Mouse (Mus musculus) c-Kit-negative CD71-positive TER-119-positive erythroid progenitor cells, embryonic 14.5 days (primary cell): ENCODE measurements around the gene Tmem110.
A peak's percentile ranks its signal among the peaks of the same experiment; 100 is the strongest.

Source experiments
- DNase-seq: peaks from one replicate; pipeline ENCODE4 v3.0.0-alpha.2; 2013; ENCODE audit warnings: low read depth, low spot score

Tmem110 gene

DNA sequence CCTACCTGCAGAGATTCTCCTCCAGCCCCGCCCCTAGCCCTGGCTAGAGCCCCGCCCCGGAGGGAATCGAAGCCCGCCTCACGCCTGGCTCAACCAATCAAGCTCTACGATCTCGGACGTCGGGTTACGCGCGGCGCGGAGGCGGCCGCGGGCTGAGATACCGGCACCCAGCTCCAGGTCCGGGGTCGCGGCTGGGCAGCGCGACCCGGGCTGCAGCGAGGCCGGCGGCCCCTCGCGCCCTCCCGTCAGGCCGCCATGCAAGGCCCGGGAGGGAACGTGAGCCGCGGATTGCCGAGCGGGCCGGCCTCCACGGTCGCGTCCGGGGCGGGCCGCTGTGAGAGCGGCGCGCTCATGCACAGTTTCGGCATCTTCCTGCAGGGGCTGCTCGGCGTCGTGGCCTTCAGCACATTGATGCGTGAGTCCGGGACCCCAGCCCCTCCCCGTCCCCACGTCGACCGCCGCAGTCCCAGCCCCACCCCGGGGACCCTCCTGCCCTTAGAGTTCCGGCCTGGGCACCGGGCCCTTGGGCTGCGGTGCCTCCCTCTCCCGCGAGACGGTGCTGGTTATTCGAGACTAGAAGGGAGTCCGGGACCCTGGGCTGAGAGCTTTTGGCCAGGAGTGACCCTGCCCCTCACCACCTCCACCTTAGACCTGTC, at the start of gene Tmem110:
TSS of gene Tmem110 (plus strand) at position 115 of the 656 bp plus-strand sequence.
- DNase-seq: peak; percentile 65

DNA sequence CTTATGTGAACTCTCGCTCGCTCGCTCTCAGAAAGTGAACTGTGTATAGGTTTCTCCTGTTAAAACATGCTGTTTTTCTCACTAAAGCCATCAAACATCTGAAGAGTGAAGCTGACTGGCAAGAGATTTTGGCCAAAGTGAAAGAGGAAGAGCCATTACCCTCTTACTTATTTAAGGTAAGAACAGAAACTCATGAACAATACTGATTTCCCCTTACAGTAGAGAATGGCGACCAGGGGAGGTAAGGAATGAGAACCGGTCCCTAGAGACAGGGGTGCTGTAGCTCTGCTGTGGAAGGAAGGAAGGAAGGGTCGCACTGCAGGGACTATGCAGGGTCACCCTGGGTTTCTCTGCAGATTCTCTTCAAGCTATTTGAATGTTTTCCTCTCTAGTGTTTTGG, 40.8 kb upstream of the Tmem110 start:
- DNase-seq: no peak

DNA sequence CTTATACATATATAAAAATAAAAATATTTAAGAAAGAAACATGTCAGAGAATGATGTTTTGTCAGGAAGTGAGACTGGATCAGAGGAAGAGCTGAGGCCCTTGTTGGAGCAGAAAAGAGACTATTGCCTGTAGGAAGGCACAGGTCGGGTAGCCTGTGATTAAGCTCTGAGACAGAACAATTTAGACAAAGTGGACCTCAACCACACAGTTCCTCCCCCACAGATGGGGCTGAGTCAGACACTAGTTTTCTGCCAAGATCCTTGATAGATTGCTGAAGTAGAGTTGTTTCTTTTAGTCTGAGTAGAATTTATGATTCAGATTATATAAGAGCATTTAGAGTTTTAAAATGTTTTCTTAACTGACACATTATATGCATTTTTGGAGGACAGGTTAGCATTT, 35.9 kb upstream of the Tmem110 start:
- DNase-seq: no peak

- no peak for DNase-seq
Measured at GRCm38 (mm10) chr14:30792871-30793270, 32.5 kb upstream of the Tmem110 start.

- no peak for DNase-seq
Measured at GRCm38 (mm10) chr14:30801756-30802155, 23.6 kb upstream of the Tmem110 start.

- no peak for DNase-seq
Measured at GRCm38 (mm10) chr14:30821136-30821535, 4.3 kb upstream of the Tmem110 start.

- DNase-seq: no peak
Measured at GRCm38 (mm10) chr14:30824456-30824995, 864 bp upstream of the Tmem110 start.

- no peak for DNase-seq
Measured at GRCm38 (mm10) chr14:30825021-30825475, 342 bp upstream of the Tmem110 start.

DNA sequence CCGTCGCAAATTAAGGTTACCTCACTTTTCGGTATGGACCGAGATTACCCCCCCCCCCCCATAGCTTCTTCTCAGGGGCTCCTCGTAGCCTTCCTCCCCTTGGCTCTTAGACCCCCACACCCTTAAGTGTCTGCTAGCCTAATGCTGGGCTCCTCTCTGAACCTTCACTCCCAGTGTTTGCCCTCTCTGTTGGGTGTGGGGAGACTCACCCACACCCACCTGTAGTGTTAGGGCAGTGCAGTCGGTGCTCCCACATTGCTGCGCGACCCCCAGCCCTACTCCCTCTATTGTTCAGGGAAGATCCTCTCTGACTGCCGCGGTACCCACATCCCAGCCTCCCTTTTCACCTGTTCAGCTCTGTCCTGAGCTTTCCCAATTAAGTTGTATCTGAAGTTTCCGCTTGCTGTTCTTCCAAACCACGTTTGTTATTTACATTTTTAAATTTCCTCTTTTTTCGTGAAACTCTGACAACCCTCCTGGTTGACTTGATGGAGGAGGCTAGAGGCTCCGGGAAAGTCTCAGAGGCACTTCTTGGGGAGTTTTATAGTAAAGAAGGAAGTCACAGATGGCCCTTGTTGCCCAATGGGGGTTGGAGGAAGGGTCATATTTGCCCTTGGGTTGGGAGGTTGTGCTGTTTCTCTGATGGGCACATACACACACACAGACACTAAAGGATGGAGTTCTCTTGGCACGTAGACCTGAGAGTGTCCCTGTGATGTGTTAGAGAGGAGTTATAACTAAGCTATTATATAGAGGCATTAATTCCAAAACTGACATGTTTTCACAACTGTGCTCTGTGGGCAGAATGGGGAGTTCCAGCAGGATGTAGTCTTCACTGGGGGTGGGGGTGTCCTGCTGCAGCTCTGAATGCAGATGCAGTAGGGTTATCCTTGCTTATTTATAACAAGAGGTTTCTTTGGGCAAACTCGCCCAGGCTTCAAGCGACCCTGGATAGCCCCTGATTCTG, 1.1 kb downstream of the Tmem110 start:
- DNase-seq: no peak

GRCm38 (mm10) chr14:30827480-30827879, 2.1 kb downstream of the Tmem110 start:
- DNase-seq: no peak

DNA sequence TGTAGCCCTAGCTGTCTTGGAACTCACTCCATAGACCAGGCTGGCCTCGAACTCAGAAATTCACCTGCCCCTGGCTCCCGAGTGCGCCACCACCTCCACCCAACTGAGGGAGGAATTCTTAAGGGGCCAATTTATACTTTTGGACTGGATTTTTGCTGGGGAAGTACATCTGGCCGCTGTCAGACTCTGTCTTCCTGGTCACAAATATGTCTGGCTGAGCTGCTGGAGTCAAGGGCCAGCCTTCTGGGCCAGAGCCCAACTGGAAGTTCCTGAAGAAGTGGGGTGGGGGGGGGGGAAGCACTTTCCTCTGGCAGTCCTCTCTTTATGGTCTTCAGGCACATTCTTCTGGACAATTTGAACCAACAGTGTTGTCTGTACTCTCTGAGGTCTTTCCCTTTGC, 2.7 kb downstream of the Tmem110 start:
- no peak for DNase-seq

DNA sequence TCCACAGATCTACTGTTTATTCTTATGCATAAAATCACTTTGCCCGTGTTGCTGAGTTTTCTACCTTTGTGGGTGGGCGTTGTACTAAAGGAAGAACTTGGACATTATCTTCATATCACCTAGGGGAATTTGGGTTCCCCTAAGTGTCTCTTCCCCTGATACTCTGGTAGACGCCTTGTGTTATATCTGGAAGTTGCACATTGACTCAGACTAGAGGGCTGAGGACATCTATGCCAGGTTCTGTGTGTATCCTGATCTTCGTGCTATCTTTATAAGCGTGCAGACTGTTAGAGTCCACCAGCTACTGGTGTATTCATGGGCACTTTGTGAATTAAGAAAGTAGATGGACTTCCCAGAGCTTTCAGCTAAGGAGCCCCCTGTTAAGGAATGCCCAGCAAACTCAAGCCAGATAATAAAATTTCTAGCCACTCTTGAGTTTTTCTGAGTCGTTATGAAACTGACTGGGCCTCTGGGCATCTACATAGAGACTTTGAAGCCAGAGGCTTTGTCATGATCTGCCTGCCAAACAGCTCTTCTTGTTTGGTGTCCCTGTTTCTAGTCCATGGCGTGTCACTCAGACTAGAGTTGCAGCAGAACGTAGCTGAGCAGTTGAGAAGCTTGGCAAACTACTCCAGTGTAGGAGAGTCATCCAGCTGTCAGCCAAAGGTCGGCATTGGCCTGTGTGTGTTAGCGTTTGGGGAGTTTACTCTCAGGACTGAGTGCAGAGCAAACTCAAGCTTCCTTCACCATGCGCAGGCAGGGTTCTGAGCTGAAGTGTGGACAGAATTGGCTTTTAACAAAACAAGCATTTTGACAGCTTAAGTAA, 3.5 kb downstream of the Tmem110 start:
- no peak for DNase-seq

DNA sequence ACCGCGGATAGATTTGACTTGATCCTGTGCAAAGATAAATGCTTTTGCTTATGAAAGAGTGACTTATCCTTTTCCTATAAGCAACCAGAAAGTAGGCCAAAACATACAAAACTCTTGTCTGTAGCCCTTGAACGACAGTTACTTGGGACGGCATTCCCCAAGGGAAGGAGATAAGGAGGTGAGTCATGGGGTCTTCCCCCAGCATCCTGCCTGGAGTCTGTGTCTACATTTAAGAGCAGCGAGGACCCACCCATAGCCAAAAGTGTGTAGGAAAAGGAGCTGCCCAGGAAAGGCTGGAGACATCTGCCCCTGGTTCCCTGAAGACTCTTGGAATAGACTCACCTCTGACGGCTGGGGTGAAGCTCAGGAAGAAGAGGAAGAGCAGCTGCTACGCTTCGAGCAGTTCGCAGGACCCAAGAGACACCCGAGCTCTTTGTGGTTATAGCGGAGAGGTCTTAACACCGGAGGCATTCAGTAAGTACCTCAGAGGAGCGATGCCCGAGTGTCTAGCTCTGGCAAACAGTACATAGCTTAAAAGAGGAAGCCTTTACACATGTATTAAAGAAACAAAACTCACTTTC, 12.1 kb downstream of the Tmem110 start:
- DNase-seq: no peak

DNA sequence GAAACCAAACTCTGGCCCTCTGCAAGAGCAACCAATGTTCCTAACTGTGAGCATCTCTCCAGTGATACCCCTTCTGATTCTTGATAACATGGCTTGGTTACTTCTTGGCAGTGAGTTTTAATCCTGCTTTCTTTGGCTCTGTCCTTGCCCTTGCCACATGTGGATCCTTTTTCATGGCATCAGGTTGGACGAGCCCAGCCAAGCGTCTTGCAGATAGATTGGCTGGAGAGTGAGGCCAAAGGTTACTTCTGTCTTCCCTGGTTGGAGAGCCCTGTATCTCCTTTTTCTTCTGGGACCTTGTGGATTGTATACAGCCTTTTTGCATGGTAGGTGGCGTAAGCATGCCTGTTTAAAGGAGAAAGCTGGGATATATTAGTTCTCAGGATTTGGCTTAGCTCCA, 18.3 kb downstream of the Tmem110 start:
- DNase-seq: no peak

DNA sequence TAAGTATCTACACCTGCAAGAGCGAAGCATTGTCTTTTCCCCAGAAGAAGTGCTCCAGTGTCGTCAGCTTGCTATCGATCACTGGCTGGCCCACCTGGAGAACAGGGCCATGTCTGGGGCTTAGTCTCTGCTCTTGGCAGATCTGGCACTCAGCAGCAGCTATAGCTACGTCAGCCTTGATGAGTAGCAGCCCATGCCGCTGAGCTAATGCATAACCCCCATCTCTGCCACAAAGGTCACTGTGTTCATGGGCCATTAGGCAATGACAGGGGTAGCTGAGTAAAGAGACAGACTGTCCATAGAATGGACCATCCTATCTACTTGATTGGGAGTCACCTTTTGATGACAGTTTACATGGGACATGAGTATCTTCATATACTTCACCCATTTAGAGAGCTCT, 25.1 kb downstream of the Tmem110 start:
- no peak for DNase-seq

DNA sequence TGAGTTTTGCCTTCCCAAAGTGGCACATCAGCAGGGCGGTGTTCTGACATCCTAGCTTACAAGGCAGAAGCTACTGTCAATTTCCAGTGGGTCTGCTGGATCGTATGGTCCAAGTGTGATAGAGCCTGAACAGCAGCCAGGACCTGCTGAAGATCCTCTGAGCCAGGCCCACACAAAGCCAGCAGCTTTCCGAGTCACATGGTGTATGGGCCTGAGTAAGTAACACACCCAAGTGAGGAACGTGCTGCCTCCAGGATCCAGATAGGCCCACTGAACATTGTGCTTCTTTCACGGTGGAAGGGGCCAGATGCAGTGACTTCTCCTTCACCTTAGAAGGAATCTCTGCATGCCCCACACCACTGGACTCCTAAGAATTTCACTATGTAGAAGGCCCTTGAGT, 26.9 kb downstream of the Tmem110 start:
- DNase-seq: no peak

GRCm38 (mm10) chr14:30855316-30855715, 29.9 kb downstream of the Tmem110 start:
- no peak for DNase-seq

DNA sequence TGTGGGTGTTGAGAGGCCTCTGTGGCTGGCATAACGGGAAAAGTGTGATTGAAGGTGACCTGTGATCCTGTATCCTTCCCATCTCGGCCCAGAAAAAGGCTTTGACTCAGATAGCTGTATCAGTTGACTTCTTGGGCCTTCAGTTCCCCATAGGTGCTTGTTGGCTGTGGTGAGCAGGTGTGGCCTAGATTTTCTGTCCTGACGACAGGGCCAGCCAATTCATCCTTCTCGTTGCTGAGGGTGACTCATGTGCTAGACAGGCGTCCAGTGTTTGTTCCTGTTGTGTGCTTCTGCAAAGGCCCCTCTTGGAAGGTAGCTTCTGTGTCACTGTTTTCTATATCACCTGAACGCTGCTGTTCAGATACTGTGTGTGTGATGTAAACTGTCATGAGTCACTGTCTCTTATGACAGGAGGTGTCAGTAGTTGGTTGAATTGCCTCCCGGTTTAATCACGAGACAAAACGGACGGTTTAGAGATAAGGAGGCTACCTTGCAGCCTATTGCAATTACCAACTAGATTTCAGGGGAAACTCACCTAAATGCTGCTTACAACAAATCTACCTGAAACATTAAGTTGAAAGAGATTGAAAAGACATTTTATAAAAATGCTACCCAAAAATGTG, 31.6 kb downstream of the Tmem110 start:
- no peak for DNase-seq

DNA sequence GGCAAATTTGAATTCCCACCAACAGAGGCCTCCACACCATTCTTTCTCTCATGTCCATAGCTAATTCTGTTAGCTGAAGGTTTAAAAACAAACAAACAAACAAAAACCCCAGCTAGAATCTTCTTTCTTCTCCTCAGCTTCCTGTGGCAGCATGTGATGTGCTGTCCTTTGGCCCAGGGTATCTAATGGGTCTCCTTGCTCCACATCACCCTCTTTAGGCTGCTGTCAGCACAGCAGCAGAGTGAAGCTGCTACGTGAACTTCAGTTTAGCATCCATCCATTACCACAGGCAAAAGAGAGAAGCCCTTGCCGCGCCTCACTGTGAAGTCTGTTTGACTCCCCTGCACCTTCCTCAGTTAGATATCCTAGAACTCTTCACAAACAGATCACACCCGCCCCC, 32.6 kb downstream of the Tmem110 start:
- DNase-seq: no peak

- DNase-seq: no peak
Measured at GRCm38 (mm10) chr14:30861421-30862125, 36.2 kb downstream of the Tmem110 start.
